Mouse (Mus musculus): ENCODE measurements at regions not wholly inside any gene's neighbourhood (a gene's known extent, or its start where the extent isn't known, plus 50 kb on each side); places are given as distances from the start of the nearest gene placed in this dataset.

DNA sequence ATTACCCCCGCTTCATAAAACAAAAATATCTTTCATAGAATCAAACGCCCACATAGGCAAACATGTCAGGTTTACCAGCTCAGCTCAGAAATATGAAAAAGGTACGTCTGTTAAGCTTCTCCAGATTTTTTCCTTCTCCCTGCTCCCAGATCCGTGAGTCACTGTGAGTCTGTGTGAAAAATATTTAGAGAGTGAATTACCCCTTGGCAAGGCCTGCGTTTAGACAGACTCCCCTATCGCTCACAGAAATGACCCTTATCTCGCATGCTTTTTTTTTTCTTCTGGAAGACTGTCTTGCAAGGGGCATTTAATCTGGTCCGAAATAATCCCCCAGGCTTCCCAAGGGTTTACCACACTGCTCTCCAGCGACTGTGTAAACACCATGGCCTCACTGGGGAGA lies 102.4 kb upstream of the Fn1 start:
- no peaks in the 10 kb centered on the region for H3K27me3 ChIP-seq
- no peaks in the 10 kb centered on the region for H3K36me3 ChIP-seq (replicated peaks)
- no peak overlapping the region for H3K4me2 ChIP-seq
- H3K27ac ChIP-seq: no peak overlapping the region
- 0 out of 2 replicates have a peak, but pooled peaks cover 4% of the 10 kb centered on the region for H3K9me3 ChIP-seq
- H3K4me1 ChIP-seq: no peaks in the 10 kb centered on the region; the same call in 1 of the 2 replicates
- H3K4me3 ChIP-seq (replicated peaks): no peak overlapping the region
- H3K9ac ChIP-seq: no peak overlapping the region
- ATAC-seq (ENCODE audit: low FRiP score): no peak
- WGBS: 83% methylated on average over 9 of the region's 9 CpGs

DNA sequence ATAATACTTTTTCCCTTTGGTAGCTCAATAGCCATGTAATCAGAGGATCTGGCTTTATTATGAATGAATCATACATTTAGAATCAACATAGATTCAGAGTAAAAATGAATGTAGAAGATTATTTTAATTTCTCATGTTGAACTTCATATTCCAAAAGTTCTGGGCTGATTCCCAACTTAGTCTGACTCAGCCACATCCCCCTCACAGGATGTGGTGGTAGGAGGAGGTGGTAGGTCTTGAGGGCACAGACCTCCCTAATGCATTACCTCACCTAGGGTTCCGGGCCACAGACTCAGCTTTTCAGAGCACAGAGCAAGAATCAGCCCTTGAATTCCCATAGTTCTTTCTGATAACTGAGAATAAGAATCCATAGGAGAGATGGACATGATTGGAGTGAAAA lies 99.4 kb upstream of the Fn1 start:
- H3K4me2 ChIP-seq: no peak overlapping the region
- 0 out of 2 replicates have a peak, but pooled peaks cover 4% of the 10 kb centered on the region for H3K9me3 ChIP-seq
- no peak for ATAC-seq (ENCODE audit: low FRiP score)
- no peaks in the 10 kb centered on the region; the same call in 1 of the 2 replicates for H3K4me1 ChIP-seq
- H3K9ac ChIP-seq: no peak overlapping the region
- H3K36me3 ChIP-seq (replicated peaks): no peaks in the 10 kb centered on the region
- H3K27me3 ChIP-seq: no peaks in the 10 kb centered on the region
- no peak overlapping the region for H3K4me3 ChIP-seq (replicated peaks)
- H3K27ac ChIP-seq: no peak overlapping the region
- 90% methylated on average over 1 of the region's 1 CpGs for WGBS

DNA sequence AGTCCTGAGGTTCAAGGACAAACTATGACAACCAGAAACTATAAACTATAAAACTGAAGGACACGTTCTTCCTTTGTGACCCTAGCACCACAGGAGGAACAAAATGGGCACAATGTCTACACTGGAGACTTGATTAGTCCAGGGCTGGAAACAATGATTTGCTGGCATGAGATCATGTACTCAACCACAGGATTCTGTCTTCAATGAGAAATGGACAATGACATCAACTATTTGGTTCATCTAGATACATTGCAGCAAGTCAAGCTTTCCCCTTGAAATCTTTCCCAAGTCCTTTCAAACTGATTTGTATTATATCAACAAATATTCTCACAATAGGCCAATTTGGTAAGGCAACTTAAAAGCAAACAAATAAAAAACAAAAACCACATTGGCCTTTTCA lies 98.6 kb upstream of the Fn1 start:
- 73% methylated on average over 1 of the region's 1 CpGs for WGBS
- H3K4me3 ChIP-seq (replicated peaks): no peak overlapping the region
- H3K4me1 ChIP-seq: no peaks in the 10 kb centered on the region
- H3K36me3 ChIP-seq (replicated peaks): no peaks in the 10 kb centered on the region
- ATAC-seq (ENCODE audit: low FRiP score): no peak
- no peak overlapping the region for H3K9ac ChIP-seq
- H3K9me3 ChIP-seq: 0 out of 2 replicates have a peak, but pooled peaks cover 4% of the 10 kb centered on the region
- no peaks in the 10 kb centered on the region for H3K27me3 ChIP-seq
- no peak overlapping the region for H3K27ac ChIP-seq
- no peak overlapping the region for H3K4me2 ChIP-seq

DNA sequence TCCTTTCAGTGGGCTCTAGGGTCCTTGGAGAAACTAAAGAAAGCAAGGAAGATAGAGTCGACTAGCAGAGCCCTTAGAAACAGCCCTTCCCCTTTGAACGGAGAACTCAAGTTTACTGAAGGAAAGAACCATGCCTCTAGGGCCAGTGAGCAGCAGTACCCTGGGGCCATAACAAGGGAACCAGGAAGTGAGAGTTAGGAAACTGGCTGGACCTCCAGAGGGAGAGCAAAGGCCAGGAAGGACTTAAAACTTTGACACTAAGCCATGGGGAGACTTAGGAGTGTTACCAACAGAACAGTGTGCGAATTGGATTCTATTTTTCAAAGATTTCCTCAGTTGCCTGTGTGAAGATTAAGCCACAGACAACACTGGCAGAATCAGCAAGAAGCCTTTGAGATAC lies 82.6 kb upstream of the Fn1 start:
- H3K27ac ChIP-seq: no peak overlapping the region
- H3K4me3 ChIP-seq (replicated peaks): no peak overlapping the region
- H3K4me1 ChIP-seq: no peaks in the 10 kb centered on the region
- no peaks in the 10 kb centered on the region for H3K36me3 ChIP-seq (replicated peaks)
- no peak overlapping the region for H3K4me2 ChIP-seq
- no peak for ATAC-seq (ENCODE audit: low FRiP score)
- H3K9ac ChIP-seq: no peak overlapping the region
- WGBS: 81% methylated on average over 3 of the region's 3 CpGs
- no peaks in the 10 kb centered on the region for H3K9me3 ChIP-seq
- H3K27me3 ChIP-seq: no peaks in the 10 kb centered on the region

DNA sequence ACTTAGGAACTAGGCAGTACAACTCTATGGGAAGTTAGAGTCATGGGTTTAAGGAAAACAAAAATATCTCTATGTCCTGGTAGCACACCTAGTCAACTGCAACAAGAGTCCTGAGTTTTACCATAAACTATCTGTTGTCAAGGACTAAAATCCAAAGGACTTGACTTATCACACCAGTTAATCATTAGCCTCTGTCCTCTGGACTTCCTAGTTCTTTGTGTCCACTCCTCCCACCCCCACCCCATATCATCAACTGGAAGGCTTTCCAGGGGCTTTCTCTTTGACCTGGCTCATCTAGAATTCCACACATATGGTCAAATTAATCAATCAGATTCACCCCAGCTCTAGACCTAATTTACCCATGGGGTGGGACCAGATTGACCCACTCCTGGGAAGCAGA lies 78.6 kb upstream of the Fn1 start:
- no peaks in the 10 kb centered on the region for H3K4me1 ChIP-seq
- no peaks in the 10 kb centered on the region for H3K9me3 ChIP-seq
- H3K4me3 ChIP-seq (replicated peaks): no peak overlapping the region
- H3K27ac ChIP-seq: no peak overlapping the region
- H3K36me3 ChIP-seq (replicated peaks): no peaks in the 10 kb centered on the region
- no peak overlapping the region for H3K4me2 ChIP-seq
- H3K27me3 ChIP-seq: no peaks in the 10 kb centered on the region
- ATAC-seq (ENCODE audit: low FRiP score): no peak
- no peak overlapping the region for H3K9ac ChIP-seq

DNA sequence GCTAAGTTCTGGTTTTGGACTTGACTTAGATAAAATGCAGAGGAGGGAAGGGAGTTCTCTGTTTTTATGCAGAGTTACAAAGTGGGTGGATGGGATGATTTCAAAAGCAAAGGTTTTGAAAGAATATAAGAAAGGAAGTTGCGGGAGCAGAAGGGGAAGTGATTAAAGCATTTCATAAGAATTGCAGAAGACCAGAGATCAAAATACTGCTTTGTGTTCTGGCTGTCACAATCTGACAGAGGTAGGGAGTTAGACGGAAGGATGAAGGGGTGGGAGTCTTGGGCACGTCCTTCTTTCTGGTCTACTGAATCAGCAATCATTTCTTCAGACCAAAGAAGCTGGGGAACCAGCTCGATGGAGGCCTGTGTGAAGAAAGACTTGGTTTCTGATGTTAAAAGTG lies 78.0 kb upstream of the Fn1 start:
- Histone ChIP-seq H3K27ac (no peak overlapping the region), H3K9ac (no peak overlapping the region), H3K4me1 (no peaks in the 10 kb centered on the region), H3K4me2 (no peak overlapping the region), H3K9me3 (no peaks in the 10 kb centered on the region), H3K27me3 (no peaks in the 10 kb centered on the region), H3K36me3 (replicated peaks) (no peaks in the 10 kb centered on the region), H3K4me3 (replicated peaks) (no peak overlapping the region)
- ATAC-seq (ENCODE audit: low FRiP score): no peak
- 82% methylated on average over 4 of the region's 4 CpGs for WGBS

DNA sequence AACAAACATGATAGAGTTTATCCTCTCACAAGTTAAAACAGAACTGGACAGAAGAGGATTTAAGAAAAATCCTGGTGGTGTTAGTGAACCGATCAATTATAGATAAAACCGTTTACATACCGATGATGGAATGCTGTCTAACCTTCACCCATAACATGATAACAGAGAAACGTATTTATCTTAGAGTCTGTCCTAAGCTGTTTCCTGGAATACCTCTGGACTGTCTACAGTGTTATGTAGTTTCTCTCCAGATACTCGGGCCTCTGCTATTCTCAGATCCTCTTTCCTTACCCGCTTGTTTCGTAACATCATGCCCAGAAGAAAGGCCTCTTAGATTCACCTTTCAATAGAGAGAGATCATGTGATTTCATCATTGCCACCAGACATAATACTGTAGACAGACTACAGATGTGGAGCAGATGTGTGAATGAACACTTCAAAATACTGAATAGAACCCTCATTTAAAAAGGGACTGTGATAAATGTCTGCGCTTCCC lies 75.9 kb upstream of the Fn1 start:
- WGBS: 92% methylated on average over 8 of the region's 8 CpGs
- H3K4me3 ChIP-seq (replicated peaks): no peak overlapping the region
- H3K27ac ChIP-seq: no peak overlapping the region
- no peak overlapping the region for H3K9ac ChIP-seq
- no peaks in the 10 kb centered on the region for H3K4me1 ChIP-seq
- H3K36me3 ChIP-seq (replicated peaks): no peaks in the 10 kb centered on the region
- no peak overlapping the region for H3K4me2 ChIP-seq
- H3K27me3 ChIP-seq: no peaks in the 10 kb centered on the region
- no peaks in the 10 kb centered on the region for H3K9me3 ChIP-seq
- ATAC-seq (ENCODE audit: low FRiP score): no peak

DNA sequence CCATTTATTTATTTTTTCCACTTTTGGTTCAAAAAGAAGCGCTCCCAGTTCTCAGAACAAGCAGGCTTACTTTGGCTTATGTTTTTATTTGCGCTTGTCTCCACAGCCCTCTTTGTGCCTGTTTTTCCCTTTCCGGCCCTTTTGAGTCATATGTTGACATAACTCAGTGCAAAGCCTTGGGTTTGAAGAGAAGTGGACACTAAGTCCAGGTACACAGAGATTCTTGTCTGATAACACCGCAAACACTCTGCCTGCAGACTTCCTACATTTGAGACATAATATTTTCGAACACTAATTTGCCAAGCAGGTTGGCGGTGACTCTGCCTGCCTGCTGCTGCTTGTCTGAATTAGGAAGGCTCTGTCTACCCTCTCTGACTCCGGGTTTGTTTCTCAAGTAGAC lies 70.8 kb upstream of the Fn1 start:
- Histone ChIP-seq H3K27me3 (no peaks in the 10 kb centered on the region), H3K36me3 (replicated peaks) (no peaks in the 10 kb centered on the region), H3K27ac (no peak overlapping the region), H3K4me2 (no peak overlapping the region), H3K9ac (no peak overlapping the region), H3K4me3 (replicated peaks) (no peak overlapping the region), H3K9me3 (no peaks in the 10 kb centered on the region), H3K4me1 (no peaks in the 10 kb centered on the region)
- 81% methylated on average over 7 of the region's 7 CpGs for WGBS
- ATAC-seq (ENCODE audit: low FRiP score): no peak

DNA sequence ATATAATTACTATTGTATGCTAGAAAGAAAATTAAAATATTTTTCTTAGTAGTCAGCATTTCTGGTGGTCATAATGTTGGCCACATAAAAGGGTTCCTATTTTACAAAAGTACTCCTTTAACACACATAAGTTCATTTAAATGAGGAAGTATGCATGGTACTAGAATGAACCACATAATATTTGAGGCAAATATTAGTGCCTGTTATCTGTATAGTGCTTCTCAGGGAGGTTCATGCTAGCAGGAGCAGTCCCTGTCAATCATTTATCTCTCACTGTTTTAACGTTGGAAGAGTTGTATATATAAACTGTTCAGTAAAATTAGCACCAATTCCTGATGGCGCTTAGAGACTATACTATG lies 70.0 kb upstream of the Fn1 start:
- no peaks in the 10 kb centered on the region for H3K4me1 ChIP-seq
- H3K27ac ChIP-seq: no peak overlapping the region
- H3K9ac ChIP-seq: no peak overlapping the region
- H3K4me2 ChIP-seq: no peak overlapping the region
- no peaks in the 10 kb centered on the region for H3K9me3 ChIP-seq
- no peaks in the 10 kb centered on the region for H3K36me3 ChIP-seq (replicated peaks)
- no peaks in the 10 kb centered on the region for H3K27me3 ChIP-seq
- no peak for ATAC-seq (ENCODE audit: low FRiP score)
- 82% methylated on average over 2 of the region's 2 CpGs for WGBS
- H3K4me3 ChIP-seq (replicated peaks): no peak overlapping the region

DNA sequence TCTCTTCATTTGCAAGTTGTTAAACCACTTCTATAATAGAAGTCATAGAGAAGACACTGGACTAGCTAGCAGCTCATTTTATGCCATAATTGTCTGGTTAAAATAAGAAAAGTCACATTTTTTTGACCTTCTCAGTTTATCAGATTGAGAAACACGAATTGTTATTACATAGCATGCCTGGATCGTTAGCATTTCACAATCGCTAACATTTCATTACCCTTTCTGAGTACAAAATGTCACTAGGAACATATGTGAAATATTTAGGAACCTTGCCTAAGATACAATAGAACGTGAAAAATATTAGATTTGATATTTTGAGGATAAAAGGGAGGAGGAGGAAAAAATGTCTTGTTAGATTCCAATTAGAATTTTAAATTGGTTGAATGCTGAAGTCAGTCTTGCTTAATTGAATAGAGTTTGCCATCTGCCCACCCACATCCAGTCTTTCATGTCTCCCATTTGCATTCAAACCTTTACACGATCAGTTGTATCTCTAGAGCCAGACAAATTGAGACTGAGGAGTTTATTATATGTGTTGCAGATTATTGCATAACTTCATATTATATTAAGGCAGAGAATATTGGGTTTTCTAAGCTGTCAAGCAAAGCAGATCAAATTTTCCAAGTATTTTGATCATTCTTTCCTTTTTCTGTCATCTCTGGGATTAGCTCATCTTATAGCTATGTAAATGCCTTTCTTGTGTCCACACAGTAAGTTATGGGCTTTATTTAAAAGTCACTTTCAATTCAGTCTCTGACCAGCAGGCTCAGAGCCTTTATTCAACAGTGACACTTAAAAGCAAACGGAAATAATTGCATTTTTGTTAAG lies 69.4 kb upstream of the Fn1 start:
- no peak; the same call in 1 of the 2 replicates for ATAC-seq (ENCODE audit: low FRiP score)
- 69% methylated on average over 6 of the region's 6 CpGs for WGBS
- Histone ChIP-seq H3K4me2 (no peak overlapping the region), H3K27ac (no peak overlapping the region), H3K4me3 (replicated peaks) (no peak overlapping the region), H3K9ac (no peak overlapping the region), H3K4me1 (no peaks in the 10 kb centered on the region), H3K36me3 (replicated peaks) (no peaks in the 10 kb centered on the region), H3K27me3 (no peaks in the 10 kb centered on the region), H3K9me3 (no peaks in the 10 kb centered on the region)

Data from forebrain, embryonic 12.5 days (tissue).